Mouse (Mus musculus) liver (tissue): ENCODE results near the gene Cdx2.
A peak's percentile ranks its signal among the peaks of the same experiment; 100 is the strongest.

ENCODE experiments used
- DNase-seq: peaks from one replicate; pipeline ENCODE4 v3.0.0-alpha.2; 2020; ENCODE audit warnings: mixed read lengths

The Cdx2 gene

GRCm38 (mm10) chr5:147315432-147316075, 8.5 kb upstream of the Cdx2 start:
- DNase-seq, result no peak

DNA sequence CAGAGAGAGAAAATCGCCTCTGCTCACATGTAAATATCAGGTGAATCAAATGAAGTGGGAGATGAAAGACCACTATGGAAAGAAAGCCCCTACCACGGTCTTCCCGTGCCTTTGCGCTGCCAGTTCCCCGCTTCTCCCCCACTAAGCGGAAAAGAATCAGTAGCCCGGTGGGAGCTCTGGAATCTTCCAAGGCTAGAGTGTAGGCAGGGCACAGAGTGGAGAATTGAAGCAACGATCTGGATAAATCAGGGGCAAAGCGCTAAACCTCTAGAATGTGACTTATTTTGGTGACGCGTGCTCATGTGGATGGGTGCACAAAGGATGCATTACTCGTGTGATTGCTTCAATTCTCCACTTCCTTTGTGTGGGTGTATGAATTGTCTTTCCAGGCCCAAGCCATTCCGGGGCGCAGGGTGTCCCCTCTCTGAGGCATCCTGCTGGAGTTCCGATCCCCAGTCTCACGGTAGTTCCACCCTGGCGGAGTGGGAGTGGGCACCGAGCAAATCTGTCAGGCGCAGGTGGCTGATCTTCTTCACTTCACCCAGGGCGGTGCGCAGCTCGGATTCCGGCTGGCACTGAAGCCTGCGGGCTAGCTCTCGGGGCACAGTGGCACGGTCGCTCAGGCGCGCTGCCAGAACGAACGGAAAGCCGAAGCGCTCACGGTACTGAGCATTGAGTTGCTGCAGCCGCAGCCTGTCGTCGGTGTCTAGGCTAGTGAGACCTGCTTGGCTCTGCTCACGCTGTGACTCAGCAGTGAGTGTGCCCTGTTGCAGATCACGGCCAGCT, 7.8 kb upstream of the Cdx2 start:
- DNase-seq, result no peak

DNA sequence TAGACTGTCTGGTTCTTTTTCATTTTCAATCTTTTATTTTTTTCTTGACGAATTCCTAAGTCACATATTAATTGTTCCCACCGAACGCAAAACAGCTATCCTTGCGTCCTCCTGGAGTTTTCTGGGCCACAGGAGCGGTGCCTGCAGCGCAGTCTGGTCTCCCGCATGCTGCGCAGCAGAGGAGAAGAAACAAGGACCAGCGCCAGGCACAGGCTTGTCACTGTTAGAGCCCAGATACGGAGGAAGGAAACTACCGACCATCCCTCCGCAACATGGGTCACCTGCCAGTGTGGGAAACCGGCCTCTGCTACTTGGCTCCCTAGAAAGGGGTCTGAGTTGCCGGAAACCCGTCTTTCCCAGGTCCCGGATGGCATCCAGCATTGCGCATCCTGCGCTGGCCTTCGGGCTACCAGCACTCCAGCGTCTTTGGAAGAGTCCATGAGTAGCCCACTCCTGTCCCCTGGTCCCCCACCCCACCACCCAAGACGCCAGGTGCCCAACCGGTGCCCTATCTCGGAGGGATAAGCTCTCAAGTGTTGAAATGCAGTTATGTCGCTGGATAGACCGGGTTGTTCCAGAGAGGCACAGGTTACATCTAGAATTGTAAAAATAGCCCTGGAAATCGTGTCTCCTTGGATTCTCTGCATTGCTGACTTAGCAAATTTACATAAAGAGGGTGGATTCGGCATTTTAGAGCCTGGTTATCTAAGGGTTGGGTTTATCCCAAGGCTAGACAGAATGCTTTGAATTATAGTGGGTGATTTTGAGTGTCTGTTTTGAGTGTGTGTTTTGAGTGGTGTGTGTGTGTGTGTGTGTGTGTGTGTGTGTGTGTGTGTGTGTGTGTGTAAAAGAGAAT, 6.0 kb upstream of the Cdx2 start:
- DNase-seq, result no peak

DNA sequence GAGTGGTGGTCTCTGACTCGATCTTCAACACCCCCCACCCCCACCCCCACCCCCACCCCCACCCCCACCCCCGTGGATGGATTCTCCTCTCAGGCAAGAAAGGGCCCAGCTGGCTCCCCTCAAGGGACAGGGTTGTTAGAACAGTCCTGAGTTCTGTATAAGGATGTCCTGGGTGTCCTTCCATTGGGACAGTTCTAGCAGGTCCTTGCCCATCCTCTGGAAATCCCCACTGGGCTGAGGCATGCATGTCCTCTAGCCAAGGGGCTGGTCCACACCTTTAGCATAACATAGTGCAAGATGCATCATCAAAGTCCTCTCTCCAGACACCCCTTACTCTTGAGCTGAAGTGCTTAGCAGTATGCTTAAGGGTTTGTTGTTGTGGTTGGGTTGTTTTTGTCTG, 2.7 kb upstream of the Cdx2 start:
- no peak for DNase-seq

- DNase-seq, result no peak
Measured at GRCm38 (mm10) chr5:147308451-147308850, 1.4 kb upstream of the Cdx2 start.

DNA sequence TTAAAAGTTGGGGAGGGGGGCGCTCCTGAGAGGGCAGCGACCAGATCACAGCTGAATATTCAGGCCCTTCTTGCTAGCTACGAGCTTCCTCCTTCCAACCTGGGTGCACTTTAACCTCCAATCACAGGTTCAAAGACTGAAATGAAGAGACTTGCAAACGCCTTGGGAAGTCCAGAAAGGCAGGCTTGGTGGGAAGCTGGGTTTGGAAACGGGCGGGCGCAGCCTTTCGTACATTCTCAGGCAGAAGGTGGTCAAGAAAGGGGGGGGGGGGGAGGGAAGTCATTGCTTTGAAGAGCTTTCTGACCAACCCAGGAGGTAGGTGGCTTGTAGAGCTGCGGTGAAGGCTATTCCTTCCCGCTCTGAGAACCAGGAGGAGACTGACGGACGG, 322 bp upstream of the Cdx2 start:
- no peak for DNase-seq

DNA sequence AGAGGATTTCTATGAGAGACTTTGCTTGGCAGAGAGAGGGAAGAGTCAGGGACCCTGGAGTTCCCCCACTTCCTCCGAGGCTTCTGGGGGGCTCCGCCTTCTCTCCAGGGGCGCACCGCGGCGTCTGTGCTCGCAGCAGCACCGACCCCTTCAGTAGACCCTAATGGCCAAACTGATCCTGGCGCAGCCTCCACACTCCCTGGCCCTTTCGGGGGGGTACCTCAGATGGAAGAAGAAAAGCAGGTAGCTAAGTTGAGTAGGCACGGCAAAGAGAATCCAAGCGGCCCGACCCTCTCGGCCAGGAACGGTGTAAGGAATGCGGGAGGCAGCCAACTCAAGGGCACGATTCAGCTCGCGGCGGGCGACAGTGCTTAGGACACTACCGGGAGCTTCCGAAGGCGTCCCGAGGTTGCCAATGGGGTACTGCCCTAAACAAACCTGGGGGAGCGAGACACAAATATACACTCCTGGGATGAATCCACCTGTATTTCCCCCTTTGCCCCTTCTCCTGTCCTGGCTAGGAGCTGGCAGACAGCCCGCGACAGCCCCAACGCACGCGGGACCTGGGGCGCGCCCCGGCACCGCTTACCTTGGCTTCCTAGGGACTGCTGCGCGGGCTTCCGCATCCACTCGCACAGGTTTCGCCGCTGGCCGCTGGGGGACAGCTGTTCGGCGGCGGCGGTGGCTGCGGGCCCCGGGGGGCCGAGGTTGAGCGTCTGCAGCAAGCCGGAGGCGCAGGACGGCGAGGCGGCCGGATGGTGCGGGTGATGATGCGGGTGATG, 1.0 kb downstream of the Cdx2 start:
- DNase-seq, result no peak

DNA sequence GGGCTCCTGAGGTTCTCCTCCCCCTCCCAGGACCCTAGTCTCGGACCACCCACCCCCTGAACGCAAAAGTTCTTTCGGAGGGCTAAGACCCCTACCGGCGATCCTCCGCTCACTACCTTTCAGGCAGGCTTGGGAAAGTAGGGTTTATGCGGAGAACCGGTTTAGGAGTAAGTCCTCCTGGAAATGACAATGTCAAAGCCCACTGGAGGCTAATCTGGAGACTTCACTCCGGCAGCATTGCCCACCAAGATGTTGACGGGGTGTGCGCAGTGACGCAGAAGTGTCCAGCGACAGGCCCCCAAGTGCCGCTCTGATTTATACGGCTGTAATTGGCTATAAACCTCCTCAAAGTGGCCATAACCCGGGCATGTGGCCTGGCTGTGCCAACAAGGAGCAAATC, 1.9 kb downstream of the Cdx2 start:
- no peak for DNase-seq

DNA sequence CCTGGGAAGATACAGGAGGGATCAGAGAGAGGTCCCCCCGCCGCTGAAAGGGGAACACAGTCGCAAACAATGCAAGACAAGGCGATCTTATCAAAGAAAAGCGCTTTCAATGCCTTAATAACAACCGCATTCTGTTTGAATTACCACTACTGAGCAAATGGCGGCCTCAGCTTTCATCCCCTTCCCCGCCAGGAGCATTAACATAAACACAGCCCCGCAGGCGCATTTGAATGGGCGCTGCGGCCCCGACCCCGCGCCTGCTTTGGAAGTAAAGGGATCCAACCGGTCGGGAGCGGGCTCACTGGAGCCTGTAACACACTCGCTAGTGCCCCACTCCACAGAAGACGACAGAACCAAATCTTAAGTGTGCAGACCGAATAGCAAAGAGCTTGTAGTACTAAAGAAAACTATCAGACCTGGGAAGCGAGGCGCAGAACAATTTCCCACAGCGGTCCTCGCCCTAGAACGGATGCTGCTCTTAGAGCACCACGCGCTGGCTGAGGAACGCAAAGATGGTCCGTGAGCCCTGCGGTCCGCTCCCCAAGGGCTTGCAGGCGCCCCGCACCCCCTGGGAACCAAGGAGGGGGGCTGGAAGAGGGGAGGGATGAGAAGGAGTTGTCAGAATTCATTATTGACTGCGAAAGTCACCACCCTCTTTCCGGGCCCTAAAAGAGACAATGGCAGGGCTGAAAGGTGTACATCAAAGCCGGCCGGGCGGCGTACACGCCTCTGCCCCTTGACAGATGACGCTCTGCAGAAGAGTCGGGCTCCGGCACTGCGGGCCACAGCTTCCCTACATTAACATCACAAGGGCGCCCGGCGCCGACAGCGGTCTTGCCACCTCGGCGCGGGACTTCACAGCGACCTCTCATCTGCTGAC, 2.6 kb downstream of the Cdx2 start:
- no peak for DNase-seq

GRCm38 (mm10) chr5:147302746-147303400, 4.2 kb downstream of the Cdx2 start:
- DNase-seq, result no peak

- no peak for DNase-seq
Measured at GRCm38 (mm10) chr5:147302141-147302540, 4.9 kb downstream of the Cdx2 start.

- DNase-seq, result no peak
Measured at GRCm38 (mm10) chr5:147301781-147302070, 5.3 kb downstream of the Cdx2 start.

- DNase-seq, result no peak
Measured at GRCm38 (mm10) chr5:147300917-147301780, 5.9 kb downstream of the Cdx2 start.

DNA sequence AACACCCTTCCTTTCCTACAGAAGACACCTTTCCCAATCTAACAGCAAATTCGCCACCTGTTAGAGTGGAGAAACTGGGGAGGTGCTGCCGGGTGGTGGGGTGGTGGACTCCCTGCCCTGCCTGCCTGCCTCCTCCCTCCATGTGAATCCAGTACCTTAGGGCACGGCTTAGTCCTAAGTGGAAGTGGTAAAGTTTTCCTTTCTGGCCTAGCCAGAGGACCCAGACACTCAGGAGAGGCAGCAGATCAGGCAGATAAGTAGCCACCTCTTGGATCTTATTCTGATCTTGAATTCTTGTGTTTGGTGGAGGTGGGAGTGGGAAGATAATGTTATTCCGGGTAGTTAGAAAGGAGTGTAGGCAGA, 7.1 kb downstream of the Cdx2 start:
- no peak for DNase-seq

DNA sequence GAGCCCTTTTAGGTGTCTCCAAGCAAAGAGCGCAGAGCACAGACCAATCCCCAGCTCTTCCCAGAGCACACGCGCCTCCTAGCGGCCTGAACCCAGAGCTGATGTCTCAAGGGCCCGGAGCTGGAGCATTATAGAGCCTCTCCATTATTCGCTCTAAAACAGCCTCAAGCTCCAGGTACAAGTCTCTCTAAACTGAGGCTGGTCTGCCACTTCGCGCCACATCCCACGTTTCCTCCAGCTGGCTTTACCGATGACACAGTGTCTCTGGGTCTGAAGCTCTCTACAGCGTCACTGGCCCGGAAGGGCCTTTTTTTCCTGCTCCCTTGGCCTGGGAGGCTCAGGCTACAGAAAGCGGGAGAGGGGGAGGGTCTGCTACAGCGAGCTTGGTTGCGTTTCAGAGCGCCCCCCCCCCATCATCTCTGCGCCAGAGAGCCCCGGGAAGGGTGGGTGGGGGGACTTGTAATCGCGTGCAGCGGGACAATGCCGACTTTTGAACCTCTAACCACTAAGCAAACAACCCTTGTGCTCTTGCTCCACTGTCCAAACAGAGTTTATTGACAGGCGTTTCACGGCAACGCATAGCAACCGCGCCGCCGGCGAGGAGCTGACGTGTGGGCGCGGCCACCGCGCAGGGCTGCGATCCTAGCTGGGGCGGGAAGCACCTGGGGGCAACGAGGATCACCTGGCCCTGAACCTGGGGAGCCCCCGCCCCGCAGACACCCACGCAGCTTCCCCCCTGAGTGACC, 7.6 kb downstream of the Cdx2 start:
- DNase-seq, result peak; percentile 54

DNA sequence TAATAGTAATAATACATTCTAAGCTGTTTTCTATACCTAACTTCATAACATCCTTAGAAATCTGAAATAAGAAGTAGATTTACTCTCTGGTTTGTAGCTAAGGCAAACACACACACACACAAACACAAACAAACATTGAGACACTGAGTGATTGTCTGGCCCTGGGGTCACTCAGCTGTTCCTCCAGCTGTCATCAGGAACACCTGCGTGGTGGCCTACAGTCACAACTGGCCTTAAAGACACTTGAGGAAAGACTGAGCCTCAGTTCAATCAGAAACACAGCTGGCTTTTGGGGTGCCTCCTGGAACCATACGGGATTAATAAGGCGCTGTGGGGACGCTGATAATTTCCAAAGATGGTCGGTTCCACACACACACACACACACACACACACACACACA, 9.8 kb downstream of the Cdx2 start:
- no peak for DNase-seq

GRCm38 (mm10) chr5:147294121-147294520, 12.9 kb downstream of the Cdx2 start:
- peak; percentile 54 for DNase-seq

- DNase-seq, result peak; percentile 80
Measured at GRCm38 (mm10) chr5:147293127-147293910, 13.8 kb downstream of the Cdx2 start.
